Mouse (Mus musculus): ENCODE data around the gene Taf11. TPM values are rescaled to one million over a fixed set of nuclear protein-coding genes. Genes with fewer than 3 reads are reported as not detected.

The Taf11 gene
- 28.1 TPM for polyA plus RNA-seq (2017; shearing (Covaris generic))

GRCm38 (mm10) chr17:27909622-27910500, at the start of gene Taf11:
Gene Taf11, minus strand, starts transcription at chr17:27909844.

GRCm38 (mm10) chr17:27908888-27909621, 589 bp downstream of the Taf11 start, which contains the start of gene Anks1:
Gene Anks1, plus strand, starts transcription at chr17:27909306.

GRCm38 (mm10) chr17:27856265-27856797, 53.3 kb downstream of the Taf11 start, which contains the start of gene Uhrf1bp1:
Gene Uhrf1bp1, plus strand, starts transcription at chr17:27856441.

Other genes starting within 250 kb of the Taf11 start
- gene Spdef, start 180.9 kb downstream of the Taf11 start, polyA plus RNA-seq (2017; shearing (Covaris generic)): 0.52 TPM
- gene D17Wsu92e, start 89.2 kb downstream of the Taf11 start, polyA plus RNA-seq (2017; shearing (Covaris generic)): 29.6 TPM
- gene Snrpc, start 71.7 kb downstream of the Taf11 start, polyA plus RNA-seq (2017; shearing (Covaris generic)): 143 TPM
- 3.5 TPM for gene Uhrf1bp1, start 53.4 kb downstream of the Taf11 start, polyA plus RNA-seq (2017; shearing (Covaris generic))
- 14.8 TPM for gene Anks1, start 538 bp downstream of the Taf11 start, polyA plus RNA-seq (2017; shearing (Covaris generic))
- gene Tcp11, start 170.8 kb upstream of the Taf11 start, polyA plus RNA-seq (2017; shearing (Covaris generic)): 1.6 TPM
- not detected for gene Scube3, start 232.3 kb upstream of the Taf11 start, polyA plus RNA-seq (2017; shearing (Covaris generic))

Data from effector memory CD4-positive, alpha-beta T cell, adult 5 months (primary cell).